Mouse (Mus musculus): ENCODE results near the gene Olfr1410. TPM values are rescaled to one million over a fixed set of nuclear protein-coding genes. Genes with fewer than 3 reads are reported as not detected.
A peak's percentile ranks its signal among the peaks of the same experiment; 100 is the strongest.

The Olfr1410 gene
- polyA plus RNA-seq, 1 experiment from 2014 or later, result not detected

DNA sequence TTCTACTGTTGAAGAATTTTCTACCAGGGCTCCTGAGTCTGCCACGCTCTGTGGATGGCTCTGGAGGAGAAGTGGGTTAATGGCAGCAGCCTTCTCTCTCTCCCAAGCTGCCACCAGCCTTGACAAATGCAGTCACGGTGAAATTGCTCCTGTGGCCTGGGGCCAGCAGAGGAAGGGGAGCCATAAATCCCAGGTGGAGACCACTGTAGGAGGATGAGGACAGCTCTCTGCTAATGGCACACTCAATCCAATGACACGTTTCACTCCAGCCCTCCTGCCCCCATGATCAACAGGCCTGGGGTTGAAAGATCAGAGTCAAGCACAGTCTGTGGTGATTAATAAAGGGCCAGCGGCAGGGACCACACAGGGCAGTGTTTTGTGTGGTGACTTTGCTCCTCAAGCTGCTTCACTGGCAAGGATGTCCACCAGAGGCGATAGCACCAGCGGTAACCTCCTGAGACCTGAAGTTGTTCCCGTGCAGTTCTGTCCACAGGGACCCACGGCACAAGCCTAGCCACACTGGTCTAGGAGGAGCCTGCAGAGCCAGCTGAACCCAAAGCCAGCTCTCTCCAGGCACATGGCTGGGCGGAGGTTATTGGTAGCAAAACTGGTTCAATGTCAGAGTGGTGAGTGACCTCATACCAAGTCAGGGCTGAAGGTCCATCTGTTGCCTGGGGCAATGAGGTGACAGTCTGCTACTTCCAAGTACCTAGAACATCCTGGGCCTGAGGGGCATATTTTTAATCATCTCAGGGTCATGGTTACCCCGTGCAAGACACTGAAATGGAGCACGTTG is 51.6 kb downstream of the Olfr1410 start:
- Histone ChIP-seq H3K4me2 (replicated peaks; ENCODE audit: low read depth) (no peak overlapping the region), H3K4me1 (replicated peaks; ENCODE audit: control insufficient read depth, insufficient read depth) (no peaks in the 10 kb centered on the region), H3K9ac (ENCODE audit: low read length) (no peak overlapping the region), H3K4me3 (ENCODE audit: low read depth, low read length) (no peak overlapping the region), H3K36me3 (ENCODE audit: control insufficient read depth, insufficient read depth, low read length) (no peaks in the 10 kb centered on the region), H3K27ac (replicated peaks) (no peak overlapping the region), H3K27me3 (ENCODE audit: control insufficient read depth, insufficient read depth, low read length) (no peaks in the 10 kb centered on the region), H3K9me3 (ENCODE audit: control insufficient read depth, low read length) (no peaks in the 10 kb centered on the region)
- no peak for TF ChIP-seq CTCF (IDR thresholded peaks at IDR 0.05; ENCODE audit: low read depth)
- TF ChIP-seq EP300 (optimal IDR thresholded peaks at IDR 0.05), result no peak
- 70% methylated on average over 11 of the region's 11 CpGs for WGBS
- ATAC-seq (ENCODE audit: low FRiP score, low TSS enrichment), result peak; percentile 40; the same call in 1 of the 2 replicates
- DNase-seq (ENCODE audit: low spot score), result no peak

DNA sequence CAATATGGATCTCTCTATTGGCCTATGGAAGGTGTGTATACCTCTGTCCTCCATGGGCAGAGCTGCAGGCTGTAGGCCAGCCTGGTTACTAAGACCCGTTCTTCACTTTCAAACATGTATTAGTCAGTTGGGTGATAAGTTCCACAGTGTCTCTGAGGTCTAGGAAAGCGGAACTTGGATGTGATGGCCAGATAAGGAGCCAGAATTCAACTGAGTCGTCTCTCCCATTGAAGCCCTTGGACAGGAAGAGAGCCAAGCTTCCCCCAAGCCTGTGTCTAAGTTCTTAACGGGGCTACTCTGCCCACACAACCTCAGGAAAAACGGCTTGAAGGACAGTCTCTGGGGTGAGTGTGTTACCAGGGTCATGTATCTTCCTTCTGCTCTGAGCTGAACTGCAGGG is 53.8 kb downstream of the Olfr1410 start:
- Histone ChIP-seq H3K27me3 (ENCODE audit: control insufficient read depth, insufficient read depth, low read length) (no peaks in the 10 kb centered on the region), H3K27ac (replicated peaks) (no peak overlapping the region), H3K4me1 (replicated peaks; ENCODE audit: control insufficient read depth, insufficient read depth) (no peaks in the 10 kb centered on the region), H3K9me3 (ENCODE audit: control insufficient read depth, low read length) (no peaks in the 10 kb centered on the region), H3K36me3 (ENCODE audit: control insufficient read depth, insufficient read depth, low read length) (no peaks in the 10 kb centered on the region), H3K4me2 (replicated peaks; ENCODE audit: low read depth) (no peak overlapping the region), H3K9ac (ENCODE audit: low read length) (no peak overlapping the region), H3K4me3 (ENCODE audit: low read depth, low read length) (no peak overlapping the region)
- no peak for DNase-seq (ENCODE audit: low spot score)
- 39% methylated on average over 5 of the region's 5 CpGs for WGBS
- ATAC-seq (ENCODE audit: low FRiP score, low TSS enrichment), result no peak
- TF ChIP-seq EP300 (optimal IDR thresholded peaks at IDR 0.05) (no peak), CTCF (IDR thresholded peaks at IDR 0.05; ENCODE audit: low read depth) (no peak)

Other genes with a start within 250 kb of the Olfr1410 start
- gene Ndufa10, start 131.9 kb upstream of the Olfr1410 start, polyA plus RNA-seq (2015; fragmentation: Nextera tagmentation; extraction: Ambion mirVana), result 229 and 232 TPM in 2 replicates
- not detected in 2 replicates for gene Olfr1416, start 120.7 kb upstream of the Olfr1410 start, polyA plus RNA-seq (2015; fragmentation: Nextera tagmentation; extraction: Ambion mirVana)
- gene Olfr1415, start 109.7 kb upstream of the Olfr1410 start, polyA plus RNA-seq (2015; fragmentation: Nextera tagmentation; extraction: Ambion mirVana), result not detected in 2 replicates
- gene Olfr1414, start 87.1 kb upstream of the Olfr1410 start, polyA plus RNA-seq (2015; fragmentation: Nextera tagmentation; extraction: Ambion mirVana), result 0.08 TPM in 1 of 2 replicates, not detected in the other
- gene Olfr1413, start 34.5 kb upstream of the Olfr1410 start, polyA plus RNA-seq (2015; fragmentation: Nextera tagmentation; extraction: Ambion mirVana), result not detected in 2 replicates
- gene Olfr1412, start 20.0 kb upstream of the Olfr1410 start, polyA plus RNA-seq (2015; fragmentation: Nextera tagmentation; extraction: Ambion mirVana), result not detected in 2 replicates
- not detected in 2 replicates for gene Olfr1411, start 11.4 kb upstream of the Olfr1410 start, polyA plus RNA-seq (2015; fragmentation: Nextera tagmentation; extraction: Ambion mirVana)
- gene Olfr12, start 12.0 kb downstream of the Olfr1410 start, polyA plus RNA-seq (2015; fragmentation: Nextera tagmentation; extraction: Ambion mirVana), result 0.02 TPM in 1 of 2 replicates, not detected in the other
- 375 and 396 TPM in 2 replicates for gene Cops9, start 36.2 kb downstream of the Olfr1410 start, polyA plus RNA-seq (2015; fragmentation: Nextera tagmentation; extraction: Ambion mirVana)
- 0.16 and 0.18 TPM in 2 replicates for gene Otos, start 43.1 kb downstream of the Olfr1410 start, polyA plus RNA-seq (2015; fragmentation: Nextera tagmentation; extraction: Ambion mirVana)
- gene Gpc1, start 225.9 kb downstream of the Olfr1410 start, polyA plus RNA-seq (2015; fragmentation: Nextera tagmentation; extraction: Ambion mirVana), result 14.0 and 15.5 TPM in 2 replicates